Mouse (Mus musculus): ENCODE measurements around the gene Neurod1. TPM values are rescaled to one million over a fixed set of nuclear protein-coding genes. Genes with fewer than 3 reads are reported as not detected.
A peak's percentile ranks its signal among the peaks of the same experiment; 100 is the strongest.

The Neurod1 gene
- polyA plus RNA-seq, 1 experiment from 2014 or later = 2.3 TPM

- ATAC-seq (replicated peaks; ENCODE audit: low FRiP score, low TSS enrichment, low read depth) = no peak
- Histone ChIP-seq H3K4me3 (ENCODE audit: low read depth, low read length) (peak overlapping the region; percentile 43), H3K36me3 (ENCODE audit: control insufficient read depth, insufficient read depth, low read length) (no peaks in the 10 kb centered on the region), H3K27me3 (replicated peaks; ENCODE audit: control insufficient read depth, insufficient read depth, low read length) (peaks cover 22% of the 10 kb centered on the region; the same call in 1 of the 2 replicates), H3K9ac (ENCODE audit: low read length) (no peak overlapping the region), H3K9me3 (ENCODE audit: control insufficient read depth, low read length) (no peaks in the 10 kb centered on the region), H3K4me2 (ENCODE audit: low read length) (peak overlapping the region; percentile 90), H3K27ac (ENCODE audit: low read depth) (no peak overlapping the region), H3K4me1 (replicated peaks; ENCODE audit: control insufficient read depth, insufficient read depth, low read length) (peaks cover 6% of the 10 kb centered on the region)
- 24% methylated on average over 7 of the region's 7 CpGs for WGBS
- no peak for DNase-seq (ENCODE audit: low spot score)
These were observed 27.4 kb downstream of the Neurod1 start for GRCm38 (mm10) chr2:79429108-79429507.

DNA sequence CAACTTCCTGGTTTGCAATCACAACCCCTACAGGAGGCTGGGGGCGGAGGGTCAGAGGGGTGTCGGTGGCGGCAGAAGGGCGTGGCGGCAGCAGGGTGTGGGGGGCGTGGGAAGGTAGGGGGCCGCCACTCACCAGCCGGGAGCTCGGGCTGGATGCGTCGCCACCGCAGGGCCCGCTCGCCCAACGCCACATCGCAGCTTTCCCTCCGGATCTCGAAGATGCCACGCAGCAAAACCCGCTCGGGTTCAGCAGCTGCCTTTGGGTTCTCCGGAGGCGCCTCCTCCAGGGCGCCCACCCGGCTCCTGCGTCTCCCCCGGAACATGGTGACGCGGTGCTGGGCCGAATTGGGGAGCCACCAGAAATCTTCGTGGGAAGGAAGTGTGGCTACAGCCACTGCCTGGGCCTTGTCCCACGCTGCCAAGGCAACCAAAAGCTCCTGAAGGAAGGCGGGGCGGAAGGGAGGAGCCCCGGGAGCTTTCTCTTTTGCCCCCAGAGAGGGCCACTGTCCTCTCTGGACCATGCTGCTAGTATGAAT, 27.9 kb downstream of the Neurod1 start:
- H3K27ac ChIP-seq (ENCODE audit: low read depth) = no peak overlapping the region
- peaks cover 6% of the 10 kb centered on the region for H3K4me1 ChIP-seq (replicated peaks; ENCODE audit: control insufficient read depth, insufficient read depth, low read length)
- 0 out of 2 replicates have a peak, but pooled peaks have one; percentile 40 for ATAC-seq (replicated peaks; ENCODE audit: low FRiP score, low TSS enrichment, low read depth)
- no peaks in the 10 kb centered on the region for H3K9me3 ChIP-seq (ENCODE audit: control insufficient read depth, low read length)
- DNase-seq (ENCODE audit: low spot score) = no peak
- H3K9ac ChIP-seq (ENCODE audit: low read length) = peak overlapping the region; percentile 29; the same call in 1 of the 2 replicates
- peak overlapping the region; percentile 90 for H3K4me2 ChIP-seq (ENCODE audit: low read length)
- no peaks in the 10 kb centered on the region for H3K36me3 ChIP-seq (ENCODE audit: control insufficient read depth, insufficient read depth, low read length)
- WGBS = under 1% methylated on average over 32 of the region's 35 CpGs
- peaks cover 22% of the 10 kb centered on the region; the same call in 1 of the 2 replicates for H3K27me3 ChIP-seq (replicated peaks; ENCODE audit: control insufficient read depth, insufficient read depth, low read length)
- peak overlapping the region; percentile 43 for H3K4me3 ChIP-seq (ENCODE audit: low read depth, low read length)

- peak overlapping the region; percentile 43; the same call in 1 of the 2 replicates for H3K4me3 ChIP-seq (ENCODE audit: low read depth, low read length)
- H3K27me3 ChIP-seq (replicated peaks; ENCODE audit: control insufficient read depth, insufficient read depth, low read length) = peaks cover 22% of the 10 kb centered on the region; the same call in 1 of the 2 replicates
- H3K9me3 ChIP-seq (ENCODE audit: control insufficient read depth, low read length) = no peaks in the 10 kb centered on the region
- no peak for DNase-seq (ENCODE audit: low spot score)
- no peak for ATAC-seq (replicated peaks; ENCODE audit: low FRiP score, low TSS enrichment, low read depth)
- H3K36me3 ChIP-seq (ENCODE audit: control insufficient read depth, insufficient read depth, low read length) = no peaks in the 10 kb centered on the region
- peaks cover 6% of the 10 kb centered on the region for H3K4me1 ChIP-seq (replicated peaks; ENCODE audit: control insufficient read depth, insufficient read depth, low read length)
- H3K9ac ChIP-seq (ENCODE audit: low read length) = no peak overlapping the region
- no peak overlapping the region for H3K27ac ChIP-seq (ENCODE audit: low read depth)
- H3K4me2 ChIP-seq (ENCODE audit: low read length) = peak overlapping the region; percentile 90
- WGBS = 33% methylated on average over 6 of the region's 6 CpGs
These were observed 28.5 kb downstream of the Neurod1 start for GRCm38 (mm10) chr2:79428022-79428421.

GRCm38 (mm10) chr2:79421696-79422095, 34.9 kb downstream of the Neurod1 start:
- Histone ChIP-seq H3K4me3 (ENCODE audit: low read depth, low read length) (no peak overlapping the region), H3K4me2 (ENCODE audit: low read length) (no peak overlapping the region), H3K27ac (ENCODE audit: low read depth) (no peak overlapping the region), H3K4me1 (replicated peaks; ENCODE audit: control insufficient read depth, insufficient read depth, low read length) (no peaks in the 10 kb centered on the region), H3K36me3 (ENCODE audit: control insufficient read depth, insufficient read depth, low read length) (no peaks in the 10 kb centered on the region), H3K27me3 (replicated peaks; ENCODE audit: control insufficient read depth, insufficient read depth, low read length) (no peaks in the 10 kb centered on the region), H3K9ac (ENCODE audit: low read length) (no peak overlapping the region), H3K9me3 (ENCODE audit: control insufficient read depth, low read length) (no peaks in the 10 kb centered on the region)
- DNase-seq (ENCODE audit: low spot score) = no peak
- no peak for ATAC-seq (replicated peaks; ENCODE audit: low FRiP score, low TSS enrichment, low read depth)
- WGBS = 44% methylated on average over 6 of the region's 6 CpGs

DNA sequence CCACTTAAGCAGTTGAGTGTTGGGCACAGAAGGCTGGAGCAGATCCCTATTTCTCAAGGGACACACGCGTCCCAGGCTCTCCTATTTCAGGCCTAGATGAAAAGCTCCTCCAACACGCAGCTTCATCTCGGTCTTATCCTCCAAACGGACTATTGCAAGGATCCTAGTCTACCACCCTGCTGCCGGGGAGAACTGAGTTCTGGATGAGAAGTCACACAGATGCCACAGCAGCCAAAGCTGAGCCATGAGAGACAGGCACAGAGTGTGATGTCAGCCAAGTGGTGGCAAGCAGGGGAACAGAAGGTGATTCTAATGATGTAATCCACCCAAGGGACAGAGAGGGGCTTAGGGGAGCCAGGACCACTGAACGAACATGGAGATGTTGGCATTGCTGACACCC, 42.0 kb downstream of the Neurod1 start:
- WGBS = 88% methylated on average over 7 of the region's 7 CpGs
- H3K4me1 ChIP-seq (replicated peaks; ENCODE audit: control insufficient read depth, insufficient read depth, low read length) = no peaks in the 10 kb centered on the region
- no peak for DNase-seq (ENCODE audit: low spot score)
- no peak overlapping the region for H3K4me3 ChIP-seq (ENCODE audit: low read depth, low read length)
- no peak overlapping the region for H3K27ac ChIP-seq (ENCODE audit: low read depth)
- no peaks in the 10 kb centered on the region for H3K9me3 ChIP-seq (ENCODE audit: control insufficient read depth, low read length)
- H3K4me2 ChIP-seq (ENCODE audit: low read length) = no peak overlapping the region
- H3K36me3 ChIP-seq (ENCODE audit: control insufficient read depth, insufficient read depth, low read length) = no peaks in the 10 kb centered on the region
- ATAC-seq (replicated peaks; ENCODE audit: low FRiP score, low TSS enrichment, low read depth) = no peak
- no peaks in the 10 kb centered on the region for H3K27me3 ChIP-seq (replicated peaks; ENCODE audit: control insufficient read depth, insufficient read depth, low read length)
- H3K9ac ChIP-seq (ENCODE audit: low read length) = no peak overlapping the region

- no peak overlapping the region for H3K27ac ChIP-seq (ENCODE audit: low read depth)
These were observed 45.7 kb downstream of the Neurod1 start for GRCm38 (mm10) chr2:79410903-79411255.

DNA sequence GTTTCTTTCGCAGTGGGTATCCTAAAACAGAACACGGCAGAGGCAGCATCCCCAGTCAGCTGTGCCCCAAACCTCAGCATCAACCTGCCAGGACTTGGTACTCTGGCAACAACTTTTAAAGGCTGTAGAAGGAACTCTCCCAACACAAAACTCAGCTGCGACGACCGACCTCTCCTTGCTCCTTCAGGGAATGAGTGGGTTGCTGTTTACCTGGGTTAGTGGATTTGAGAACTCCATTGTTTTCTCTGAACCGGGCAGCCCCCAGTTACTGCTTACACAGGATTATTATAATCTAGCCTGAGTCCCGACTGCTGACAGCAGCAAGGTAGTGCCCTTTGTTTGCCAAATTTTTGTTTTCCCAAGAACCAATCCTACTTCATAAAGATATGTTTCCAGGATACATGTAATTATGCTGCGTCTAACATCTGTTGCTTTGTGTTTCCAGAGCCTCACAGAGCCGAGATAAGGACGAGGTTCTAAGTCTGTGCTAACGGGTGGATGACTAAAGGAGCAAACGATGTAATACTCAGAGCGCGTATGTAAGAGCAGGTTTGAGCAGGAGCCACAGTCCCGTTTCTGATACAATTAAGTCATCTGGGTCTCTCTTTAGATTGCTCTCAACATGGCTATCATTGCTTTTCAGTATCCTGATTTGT, 46.2 kb downstream of the Neurod1 start:
- no peak for ATAC-seq (replicated peaks; ENCODE audit: low FRiP score, low TSS enrichment, low read depth)
- Histone ChIP-seq H3K9ac (ENCODE audit: low read length) (no peak overlapping the region), H3K27ac (ENCODE audit: low read depth) (no peak overlapping the region), H3K4me2 (ENCODE audit: low read length) (no peak overlapping the region), H3K4me1 (replicated peaks; ENCODE audit: control insufficient read depth, insufficient read depth, low read length) (no peaks in the 10 kb centered on the region), H3K9me3 (ENCODE audit: control insufficient read depth, low read length) (no peaks in the 10 kb centered on the region), H3K4me3 (ENCODE audit: low read depth, low read length) (no peak overlapping the region), H3K36me3 (ENCODE audit: control insufficient read depth, insufficient read depth, low read length) (no peaks in the 10 kb centered on the region), H3K27me3 (replicated peaks; ENCODE audit: control insufficient read depth, insufficient read depth, low read length) (no peaks in the 10 kb centered on the region)
- DNase-seq (ENCODE audit: low spot score) = no peak
- 55% methylated on average over 15 of the region's 15 CpGs for WGBS

More at GRCm38 (mm10) chr2:79410903-79411255, 45.7 kb downstream of the Neurod1 start:
- WGBS = 79% methylated on average over 3 of the region's 3 CpGs
- no peak for DNase-seq (ENCODE audit: low spot score)
- Histone ChIP-seq H3K27me3 (replicated peaks; ENCODE audit: control insufficient read depth, insufficient read depth, low read length) (no peaks in the 10 kb centered on the region), H3K4me3 (ENCODE audit: low read depth, low read length) (no peak overlapping the region), H3K4me1 (replicated peaks; ENCODE audit: control insufficient read depth, insufficient read depth, low read length) (no peaks in the 10 kb centered on the region), H3K36me3 (ENCODE audit: control insufficient read depth, insufficient read depth, low read length) (no peaks in the 10 kb centered on the region), H3K4me2 (ENCODE audit: low read length) (no peak overlapping the region), H3K9me3 (ENCODE audit: control insufficient read depth, low read length) (no peaks in the 10 kb centered on the region), H3K9ac (ENCODE audit: low read length) (no peak overlapping the region)
- ATAC-seq (replicated peaks; ENCODE audit: low FRiP score, low TSS enrichment, low read depth) = no peak

- Histone ChIP-seq H3K36me3 (ENCODE audit: control insufficient read depth, insufficient read depth, low read length) (no peaks in the 10 kb centered on the region), H3K4me3 (ENCODE audit: low read depth, low read length) (no peak overlapping the region), H3K27me3 (replicated peaks; ENCODE audit: control insufficient read depth, insufficient read depth, low read length) (no peaks in the 10 kb centered on the region), H3K4me1 (replicated peaks; ENCODE audit: control insufficient read depth, insufficient read depth, low read length) (no peaks in the 10 kb centered on the region), H3K27ac (ENCODE audit: low read depth) (no peak overlapping the region), H3K9ac (ENCODE audit: low read length) (no peak overlapping the region), H3K4me2 (ENCODE audit: low read length) (no peak overlapping the region), H3K9me3 (ENCODE audit: control insufficient read depth, low read length) (no peaks in the 10 kb centered on the region)
- DNase-seq (ENCODE audit: low spot score) = no peak
- WGBS = 81% methylated on average over 5 of the region's 5 CpGs
- ATAC-seq (replicated peaks; ENCODE audit: low FRiP score, low TSS enrichment, low read depth) = no peak
These were observed 50.7 kb downstream of the Neurod1 start for GRCm38 (mm10) chr2:79405661-79406405.

All from intestine, embryonic 14.5 days (tissue).